Mouse (Mus musculus) kidney, adult 2 months (tissue): ENCODE data around the gene Mkrn2. TPM values are rescaled to one million over a fixed set of nuclear protein-coding genes. Genes with fewer than 3 reads are reported as not detected.

ENCODE experiments used
- DNase-seq: peaks from one replicate; pipeline ENCODE4 v3.0.0; 2021
- H3K27ac ChIP-seq: fragments of 200-500 bp; 2 replicates; pipeline ENCODE4 v1.5.1; 2012; ENCODE audit warnings: low read depth, low read length, control low read depth, inconsistent platforms; ENCODE audit not compliant: insufficient read depth
- H3K27me3 ChIP-seq: fragments of 200-500 bp; replicated peaks from 2 replicates; pipeline ENCODE4 v1.6.1; 2012; ENCODE audit warnings: mild to moderate bottlenecking, moderate library complexity, low read length, inconsistent platforms; ENCODE audit not compliant: control insufficient read depth, insufficient read depth
- H3K36me3 ChIP-seq: fragments of 200-500 bp; 2 replicates; pipeline ENCODE4 v1.6.1; 2012; ENCODE audit warnings: mild to moderate bottlenecking, moderate library complexity, low read length, inconsistent platforms; ENCODE audit not compliant: control insufficient read depth, insufficient read depth
- H3K4me1 ChIP-seq: fragments of 200-500 bp; 2 replicates; pipeline ENCODE4 v1.6.1; 2011; ENCODE audit warnings: low read length; ENCODE audit not compliant: control insufficient read depth, insufficient read depth
- H3K4me3 ChIP-seq: fragments of 200-500 bp; 2 replicates; pipeline ENCODE4 v1.5.1; 2011; ENCODE audit warnings: mild to moderate bottlenecking, low read depth, low read length, control low read depth; ENCODE audit not compliant: insufficient read depth
- CTCF ChIP-seq: fragments of 200-500 bp; conservative IDR thresholded peaks from 2 replicates; pipeline ENCODE4 v1.5.1; 2011; ENCODE audit warnings: low read depth, mild to moderate bottlenecking, control low read depth, low read length, moderate library complexity, mixed read lengths; ENCODE audit not compliant: insufficient read depth, insufficient read length
- POLR2A ChIP-seq: fragments of 200-500 bp; IDR thresholded peaks from one replicate; pipeline ENCODE4 v1.6.1; 2011; ENCODE audit warnings: low read depth, low read length, control low read depth
- WGBS: fragments of 180-500 bp; shearing (Covaris S2); methylation state at CpG from one replicate; pipeline ENCODE4 v1.1.7; 2018; 5-methylcytosine and 5-hydroxymethylcytosine counted together
- polyA plus RNA-seq: library from polyadenylated mRNA; depleted of rRNA; stranded (reverse); fragments of >200 nt; gene quantifications from 2 replicates; pipeline ENCODE4 v1.2.3, GENCODE M21; 2012; rRNA removed

Mkrn2 gene
- polyA plus RNA-seq = 47.2 and 68.0 TPM in 2 replicates

DNA sequence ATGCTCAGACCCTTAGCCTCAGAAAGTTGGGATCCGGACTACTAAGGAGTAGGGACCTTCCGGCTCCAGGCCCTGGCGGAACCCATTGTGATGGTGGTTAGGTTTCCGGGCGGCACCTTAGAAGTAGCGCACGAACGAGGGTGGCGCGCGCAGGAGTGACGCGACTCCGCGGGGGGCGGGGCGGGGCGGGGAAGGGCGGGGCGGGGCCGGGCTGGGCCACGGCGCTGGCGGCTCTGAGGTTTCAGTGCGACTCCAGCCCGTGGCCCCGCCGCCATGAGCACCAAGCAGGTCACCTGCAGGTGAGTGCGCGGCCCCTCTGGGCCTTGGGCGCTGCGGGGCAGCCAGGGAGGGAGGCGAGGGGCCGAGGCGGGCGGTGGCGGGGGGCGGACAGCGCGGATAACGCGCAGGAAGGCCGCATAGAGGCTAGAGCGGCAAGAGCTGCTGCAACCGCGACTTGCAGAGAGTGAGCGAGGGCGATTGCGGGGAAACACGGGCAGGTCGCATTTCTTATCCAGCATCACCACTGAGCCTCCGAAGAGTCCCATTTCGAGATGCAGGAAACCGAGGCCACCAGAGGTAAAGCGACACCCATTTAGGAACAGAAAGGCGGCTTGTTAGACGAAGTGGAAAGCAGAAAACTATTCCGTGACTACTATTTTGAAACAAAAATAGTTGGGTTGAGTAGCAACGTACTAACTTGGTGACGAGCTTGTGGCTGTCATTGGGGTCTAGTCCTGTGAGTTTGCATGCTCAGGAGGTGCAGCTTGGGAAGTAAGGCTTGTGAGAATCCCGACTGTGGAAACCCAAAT is at the start of gene Mkrn2:
TSS of gene Mkrn2 (plus strand) at position 188 of the 809 bp plus-strand sequence.
- Histone ChIP-seq H3K36me3 (no peaks in the 10 kb centered on the region), H3K4me1 (peaks cover 4% of the 10 kb centered on the region; the same call in 1 of the 2 replicates), H3K4me3 (peak within 1 kb of the TSS; percentile 76), H3K27ac (peak within 1 kb of the TSS; percentile 10; the same call in 1 of the 2 replicates), H3K27me3 (no peaks in the 10 kb centered on the region)
- DNase-seq = peak; percentile 86
- WGBS = 1% methylated on average over 61 of the region's 61 CpGs
- TF ChIP-seq CTCF (no peak), POLR2A (peak; percentile 24)

DNA sequence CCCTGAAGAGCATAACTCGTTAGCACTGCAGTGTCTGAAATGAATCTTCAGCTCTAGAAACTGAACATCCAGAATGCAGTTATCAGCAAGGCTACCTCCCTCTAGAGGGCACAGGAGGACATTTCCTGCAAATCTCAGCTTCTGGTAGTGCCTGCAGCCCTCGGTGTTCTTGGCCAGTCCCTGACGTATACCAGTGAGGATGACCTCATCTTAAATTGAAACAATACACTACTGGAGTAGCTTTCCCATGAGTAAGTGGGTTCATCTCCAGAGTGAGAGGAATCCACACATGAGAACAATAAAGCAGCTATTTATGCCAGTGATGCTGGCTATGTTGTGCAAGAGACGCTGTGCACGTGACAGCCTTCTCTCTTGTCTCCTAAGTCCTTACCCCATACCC is 46.2 kb upstream of the Mkrn2 start:
- Histone ChIP-seq H3K4me3 (no peak overlapping the region), H3K36me3 (no peaks in the 10 kb centered on the region), H3K4me1 (peaks cover 6% of the 10 kb centered on the region), H3K27me3 (no peaks in the 10 kb centered on the region), H3K27ac (no peak overlapping the region)
- peak; percentile 17; the same call in 1 of the 2 replicates for TF ChIP-seq CTCF
- no peak for TF ChIP-seq POLR2A
- DNase-seq = no peak
- 72% methylated on average over 5 of the region's 5 CpGs for WGBS

DNA sequence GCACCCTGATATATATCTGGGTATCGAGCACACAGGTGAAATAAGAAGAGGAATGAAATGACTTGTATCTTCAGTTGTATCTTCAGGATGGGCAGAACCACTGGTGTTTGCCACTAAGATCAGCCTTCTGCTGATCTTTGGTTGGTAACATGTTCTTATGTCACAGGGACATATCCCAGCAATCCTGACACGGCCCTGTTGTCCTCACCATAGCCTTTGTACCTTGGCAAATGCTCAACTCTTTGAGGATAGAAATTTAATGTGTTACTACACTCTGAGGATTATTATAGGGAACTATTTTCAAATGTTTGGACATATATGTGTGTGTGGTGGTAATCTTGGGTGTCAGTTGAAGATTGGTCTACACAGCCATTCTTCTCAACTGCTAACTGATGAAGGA is 43.5 kb upstream of the Mkrn2 start:
- H3K27ac ChIP-seq = peak overlapping the region; percentile 42; the same call in 1 of the 2 replicates
- no peaks in the 10 kb centered on the region for H3K36me3 ChIP-seq
- H3K4me3 ChIP-seq = no peak overlapping the region
- no peak for TF ChIP-seq POLR2A
- no peak for TF ChIP-seq CTCF
- H3K4me1 ChIP-seq = peaks cover 6% of the 10 kb centered on the region
- WGBS = 66% methylated on average over 2 of the region's 2 CpGs
- DNase-seq = peak; percentile 62
- H3K27me3 ChIP-seq = no peaks in the 10 kb centered on the region

DNA sequence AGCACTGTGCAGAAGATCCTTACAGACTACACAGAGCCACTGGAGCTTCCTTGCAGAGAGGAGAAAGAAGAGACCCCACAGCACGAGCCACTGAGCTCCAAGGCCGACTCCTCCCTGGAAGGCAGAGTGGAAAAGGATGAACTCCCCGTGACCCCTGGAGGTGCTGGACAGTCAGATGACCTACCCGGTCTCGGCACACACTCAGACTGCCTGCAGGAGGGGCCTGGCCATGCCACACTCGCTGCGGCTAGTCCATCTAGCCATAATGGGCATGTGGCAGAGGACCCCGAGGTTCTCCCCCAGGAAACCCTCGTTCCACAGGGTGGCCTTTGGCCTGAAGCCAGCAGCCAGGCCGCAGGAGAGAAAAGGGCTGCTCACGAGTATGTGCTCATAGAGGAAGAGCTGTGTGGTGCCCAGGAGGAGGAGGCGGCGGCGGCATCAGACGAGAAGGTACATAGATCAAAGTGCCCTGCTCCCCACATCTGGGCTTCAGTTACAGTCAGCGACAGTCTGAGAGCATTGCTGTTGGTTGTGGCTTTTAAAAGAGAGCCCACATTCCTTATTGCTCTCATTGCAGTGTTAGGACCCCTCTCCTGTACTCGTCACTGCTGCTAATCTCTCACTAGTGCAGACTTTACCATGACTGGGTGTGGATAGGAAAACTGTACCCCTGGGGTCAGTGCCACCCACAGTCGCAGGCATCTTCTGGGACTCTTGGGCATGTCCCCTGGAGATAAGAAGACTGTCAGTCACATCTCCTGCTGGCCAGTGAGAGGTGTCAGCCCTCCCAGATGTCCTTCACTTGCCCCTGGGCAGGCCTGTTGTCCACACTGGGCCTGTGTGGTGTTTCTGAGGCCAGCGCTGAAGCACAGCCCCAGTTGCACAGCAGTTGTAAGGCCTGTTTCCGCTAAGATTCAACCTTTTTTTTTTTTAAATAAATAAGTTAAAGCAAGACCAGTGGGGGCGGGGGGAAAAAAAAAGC is 41.8 kb upstream of the Mkrn2 start:
- Histone ChIP-seq H3K27ac (no peak overlapping the region), H3K27me3 (no peaks in the 10 kb centered on the region), H3K4me3 (no peak overlapping the region; the same call in 1 of the 2 replicates), H3K4me1 (peaks cover 6% of the 10 kb centered on the region), H3K36me3 (no peaks in the 10 kb centered on the region)
- WGBS = 42% methylated on average over 21 of the region's 21 CpGs
- no peak for TF ChIP-seq POLR2A
- no peak for TF ChIP-seq CTCF
- peak; percentile 74 for DNase-seq

DNA sequence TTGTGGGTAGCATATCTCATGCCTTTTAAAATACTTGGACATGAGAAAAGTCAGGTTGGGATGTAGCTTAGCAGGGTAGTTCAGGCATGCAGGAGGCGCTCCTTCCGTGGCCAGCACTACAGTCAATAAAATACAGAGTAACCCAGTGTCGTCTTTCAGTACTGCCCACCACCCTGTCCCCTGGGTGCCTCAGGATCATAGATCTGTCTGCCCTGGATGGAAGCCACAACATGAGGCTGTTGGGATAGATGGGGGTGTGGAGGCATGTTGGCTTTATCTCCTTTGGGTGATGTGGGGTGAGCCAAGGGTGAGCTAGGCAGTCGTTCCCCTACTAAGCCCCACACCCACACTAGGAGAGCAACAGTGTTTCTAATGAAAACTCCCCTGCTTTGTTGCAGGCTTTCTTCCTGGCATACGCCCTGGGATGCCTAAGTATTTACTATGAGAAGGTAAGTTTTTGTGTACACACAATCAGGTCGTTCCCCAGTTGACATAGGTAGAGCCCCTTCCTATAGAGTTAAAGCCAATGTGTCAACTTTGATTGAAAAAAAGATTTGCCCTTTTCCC is 36.1 kb upstream of the Mkrn2 start:
- 85% methylated on average over 6 of the region's 6 CpGs for WGBS
- no peak overlapping the region for H3K4me3 ChIP-seq
- H3K27ac ChIP-seq = no peak overlapping the region
- H3K27me3 ChIP-seq = no peaks in the 10 kb centered on the region
- H3K4me1 ChIP-seq = no peaks in the 10 kb centered on the region
- no peaks in the 10 kb centered on the region for H3K36me3 ChIP-seq
- TF ChIP-seq CTCF (no peak), POLR2A (no peak)
- no peak for DNase-seq

DNA sequence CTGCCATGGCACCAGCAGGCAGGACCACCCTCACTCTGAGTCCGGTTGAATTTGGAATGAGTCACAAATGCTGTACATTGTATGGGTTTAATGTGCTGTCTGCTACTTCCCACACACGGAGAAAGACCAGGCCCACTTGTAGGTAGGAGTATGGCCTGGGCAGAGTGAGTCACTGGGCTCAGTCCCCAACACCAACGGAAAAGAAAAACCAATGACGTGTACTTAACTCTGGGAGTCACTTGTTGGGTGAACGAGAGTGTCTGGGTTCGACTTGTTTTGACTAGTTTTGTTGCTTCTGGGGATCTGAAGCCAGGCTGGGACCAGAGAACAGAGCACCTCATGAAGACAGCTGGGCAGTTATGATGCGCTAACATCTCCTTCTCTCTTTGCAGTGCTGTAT is 27.5 kb upstream of the Mkrn2 start:
- Histone ChIP-seq H3K4me1 (no peaks in the 10 kb centered on the region), H3K27me3 (no peaks in the 10 kb centered on the region), H3K4me3 (no peak overlapping the region), H3K27ac (no peak overlapping the region), H3K36me3 (no peaks in the 10 kb centered on the region)
- TF ChIP-seq CTCF (no peak), POLR2A (no peak)
- 93% methylated on average over 7 of the region's 7 CpGs for WGBS
- DNase-seq = no peak

DNA sequence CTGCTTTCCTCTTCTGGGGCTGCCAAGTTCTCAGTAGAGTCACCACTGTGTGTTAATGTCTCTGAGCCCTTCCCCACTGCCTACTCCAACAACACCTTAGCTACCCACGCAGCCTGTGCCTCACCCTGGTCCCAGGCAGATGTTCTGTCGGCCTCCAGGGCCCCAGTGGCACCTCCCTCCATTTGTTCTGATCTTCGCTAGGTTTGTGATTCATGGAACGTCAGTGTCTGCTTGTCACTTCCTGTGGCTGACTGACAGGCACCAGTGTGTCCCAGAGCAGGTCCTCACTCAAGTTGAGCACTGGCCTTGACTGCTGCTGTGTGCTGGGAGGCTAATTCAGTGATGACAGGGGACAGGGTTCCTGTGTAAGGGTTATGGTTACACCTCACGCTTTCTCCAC is 24.3 kb upstream of the Mkrn2 start:
- TF ChIP-seq CTCF (no peak), POLR2A (no peak)
- Histone ChIP-seq H3K4me1 (no peaks in the 10 kb centered on the region), H3K27me3 (no peaks in the 10 kb centered on the region), H3K36me3 (no peaks in the 10 kb centered on the region), H3K4me3 (no peak overlapping the region), H3K27ac (no peak overlapping the region)
- WGBS = 77% methylated on average over 5 of the region's 5 CpGs
- no peak for DNase-seq
